Mouse (Mus musculus) C2C12 (cell line): ENCODE results near the gene Pole4.

Experiments
- CEBPB ChIP-seq: IDR thresholded peaks from one replicate; pipeline ENCODE4 v1.6.1; 2011; ENCODE audit warnings: low read depth, mild to moderate bottlenecking, control low read depth, moderate library complexity
- CTCF ChIP-seq: IDR thresholded peaks from one replicate; pipeline ENCODE4 v1.5.1; 2011; ENCODE audit not compliant: control insufficient read depth, insufficient read depth, insufficient read length
- FOSL1 ChIP-seq: IDR thresholded peaks from one replicate; pipeline ENCODE4 v1.8.0; 2011; ENCODE audit warnings: mild to moderate bottlenecking, low read length; ENCODE audit not compliant: poor library complexity, insufficient read depth, severe bottlenecking
- MAX ChIP-seq: IDR thresholded peaks from one replicate; pipeline ENCODE4 v1.6.1; 2011; ENCODE audit warnings: mild to moderate bottlenecking, control low read depth
- MYOD1 ChIP-seq: IDR thresholded peaks from one replicate; pipeline ENCODE4 v1.6.1; 2011; ENCODE audit warnings: low read depth; ENCODE audit not compliant: control insufficient read depth, insufficient read length
- MYOG ChIP-seq: IDR thresholded peaks from one replicate; pipeline ENCODE4 v1.6.1; 2011; ENCODE audit not compliant: control insufficient read depth, insufficient read length; ENCODE audit errors: extremely low read depth
- USF1 ChIP-seq: IDR thresholded peaks from one replicate; pipeline ENCODE4 v1.6.1; 2011; ENCODE audit warnings: low read depth, mild to moderate bottlenecking, control low read depth, moderate library complexity

DNA sequence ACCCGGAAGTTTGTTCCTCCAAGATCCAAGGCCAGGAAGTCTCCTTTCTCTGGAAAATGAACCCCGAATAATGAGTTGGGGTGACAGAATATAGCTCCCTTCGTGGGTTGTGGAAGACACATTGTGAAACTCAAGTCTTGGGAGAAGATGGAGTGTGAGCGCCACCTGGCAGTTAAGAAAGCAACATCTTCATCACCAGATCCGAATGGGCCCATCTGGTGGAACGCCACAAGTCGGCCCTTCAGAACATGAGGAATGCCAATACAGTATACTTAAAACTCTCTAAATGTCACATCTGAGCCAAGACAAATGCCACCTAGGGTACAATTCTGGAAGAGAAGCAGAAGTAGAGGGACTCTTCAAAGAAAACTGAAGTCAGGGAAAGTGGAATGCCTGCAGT lies 30.2 kb upstream of the Pole4 start:
- TF ChIP-seq MAX = no peak
- no peak for TF ChIP-seq CTCF
- TF ChIP-seq FOSL1 = no peak
- TF ChIP-seq MYOG = no peak
- no peak for TF ChIP-seq USF1
- TF ChIP-seq CEBPB = no peak
- no peak for TF ChIP-seq MYOD1
